Mouse (Mus musculus) heart, adult 2 months (tissue): ENCODE results near the gene Gm20388.

Experiments used
- CTCF ChIP-seq: fragments of 200-600 bp; IDR thresholded peaks from 2 replicates; pipeline ENCODE4 v1.8.1; 2022; ENCODE audit warnings: antibody characterized with exemption, mild to moderate bottlenecking, moderate library complexity
- EP300 ChIP-seq: fragments of 200-500 bp; IDR thresholded peaks from 2 replicates; pipeline ENCODE4 v1.6.1; 2011; ENCODE audit warnings: low read depth, low read length, control low read depth; ENCODE audit not compliant: insufficient read depth
- POLR2A ChIP-seq: fragments of 200-500 bp; IDR thresholded peaks from 2 replicates; pipeline ENCODE4 v1.6.1; 2011; ENCODE audit warnings: mild to moderate bottlenecking, low read depth, low read length, control low read depth; ENCODE audit not compliant: insufficient read depth

- TF ChIP-seq CTCF (no peak), EP300 (no peak), POLR2A (no peak)
These were observed 1739.3 kb downstream of the Gm20388 start for GRCm38 (mm10) chr8:121649904-121650303.
